Mouse (Mus musculus) lung, adult 10 weeks (tissue): ENCODE measurements around the gene Nr2f6. TPM values are rescaled to one million over a fixed set of nuclear protein-coding genes. Genes with fewer than 3 reads are reported as not detected.

ENCODE experiments used
- polyA plus RNA-seq: library from polyadenylated mRNA; stranded (reverse); fragments of 350-450 nt; fragmentation: Illumina TruSeq; extraction: RNeasy Lipid Tissue Mini Kit (QIAGEN cat#74804); gene quantifications from one replicate; pipeline ENCODE4 v1.2.3, GENCODE M21; 2014; ENCODE audit warnings: low read depth, low replicate concordance; ENCODE audit not compliant: insufficient read depth

The Nr2f6 gene
- 33.0 TPM for polyA plus RNA-seq

GRCm38 (mm10) chr8:71381421-71381970 lies at the start of gene Nr2f6:
Nr2f6 (minus strand) TSS chr8:71381960.

GRCm38 (mm10) chr8:71405401-71406098 lies 23.8 kb upstream of the Nr2f6 start, which contains the start of gene Ankle1:
Ankle1 (plus strand) TSS chr8:71406010.

GRCm38 (mm10) chr8:71396639-71397305 lies 15.0 kb upstream of the Nr2f6 start, which contains the start of gene Babam1:
Babam1 (plus strand) TSS chr8:71396861.

GRCm38 (mm10) chr8:71395629-71396028 lies 13.9 kb upstream of the Nr2f6 start, which contains the start of gene Ushbp1:
Ushbp1 (minus strand) TSS chr8:71395802.

DNA sequence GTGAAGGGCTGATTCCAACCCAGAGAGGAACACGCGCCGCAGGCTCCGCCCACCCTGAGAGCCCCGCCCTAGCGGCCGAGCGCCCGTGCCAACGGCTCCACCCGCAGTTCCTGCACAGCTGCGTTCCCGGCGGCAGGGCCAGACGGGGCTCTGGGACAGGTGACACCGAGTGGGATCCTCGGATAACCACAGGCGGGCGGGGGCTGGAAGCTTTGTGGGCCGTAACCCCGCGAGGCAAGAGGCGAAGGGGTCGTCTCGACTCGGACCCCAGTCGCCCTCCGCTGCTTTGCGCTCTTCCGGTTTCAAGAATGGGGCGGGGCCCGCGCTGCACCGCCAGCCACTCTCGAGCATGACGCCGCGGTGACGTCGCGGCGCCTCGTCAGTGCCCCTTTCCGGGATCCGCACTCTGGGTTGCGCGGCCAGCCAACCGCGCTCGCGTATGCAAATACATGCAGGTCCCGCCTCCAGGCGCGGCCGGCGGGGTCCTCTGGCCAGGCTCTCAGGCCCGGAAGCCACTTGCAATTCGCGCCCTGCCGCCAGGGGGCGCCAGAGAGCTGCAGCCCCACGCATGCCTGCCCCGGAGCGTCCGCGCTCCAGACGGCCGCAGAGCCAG lies 10.4 kb downstream of the Nr2f6 start, which contains the start of gene Ocel1:
Gene Ocel1, plus strand, starts transcription at position 63 of the 613 bp plus-strand sequence.

GRCm38 (mm10) chr8:71366771-71367528 lies 14.8 kb downstream of the Nr2f6 start, which contains the start of gene Use1:
Use1 (plus strand) TSS chr8:71366848.

Other genes with a start within 250 kb of the Nr2f6 start
- gene Myo9b, start 109.2 kb downstream of the Nr2f6 start, polyA plus RNA-seq = 19.5 TPM
- 14.8 TPM for gene Haus8, start 109.0 kb downstream of the Nr2f6 start, polyA plus RNA-seq
- gene Use1, start 15.1 kb downstream of the Nr2f6 start, polyA plus RNA-seq = 199 TPM
- 8.3 TPM for gene Ocel1, start 10.7 kb downstream of the Nr2f6 start, polyA plus RNA-seq
- gene Ushbp1, start 13.8 kb upstream of the Nr2f6 start, polyA plus RNA-seq = 49.5 TPM
- gene Babam1, start 14.9 kb upstream of the Nr2f6 start, polyA plus RNA-seq = 65.2 TPM
- not detected for gene Ankle1, start 24.1 kb upstream of the Nr2f6 start, polyA plus RNA-seq
- gene Abhd8, start 81.7 kb upstream of the Nr2f6 start, polyA plus RNA-seq = 16.1 TPM
- 65.5 TPM for gene Mrpl34, start 83.0 kb upstream of the Nr2f6 start, polyA plus RNA-seq
- gene Dda1, start 87.2 kb upstream of the Nr2f6 start, polyA plus RNA-seq = 33.9 TPM
- gene Ano8, start 104.0 kb upstream of the Nr2f6 start, polyA plus RNA-seq = 4.6 TPM
- 10.1 TPM for gene Gtpbp3, start 106.1 kb upstream of the Nr2f6 start, polyA plus RNA-seq
- gene Plvap, start 129.8 kb upstream of the Nr2f6 start, polyA plus RNA-seq = 350 TPM
- not detected for gene Ccdc194, start 143.8 kb upstream of the Nr2f6 start, polyA plus RNA-seq
- 272 TPM for gene Bst2, start 155.5 kb upstream of the Nr2f6 start, polyA plus RNA-seq
- gene Mvb12a, start 161.0 kb upstream of the Nr2f6 start, polyA plus RNA-seq = 65.4 TPM
- 12.2 TPM for gene Tmem221, start 176.9 kb upstream of the Nr2f6 start, polyA plus RNA-seq
- not detected for gene Nxnl1, start 184.6 kb upstream of the Nr2f6 start, polyA plus RNA-seq
- gene Slc27a1, start 186.9 kb upstream of the Nr2f6 start, polyA plus RNA-seq = 21.0 TPM
- 79.5 TPM for gene Pgls, start 210.2 kb upstream of the Nr2f6 start, polyA plus RNA-seq
- 3.3 TPM for gene Fam129c, start 215.7 kb upstream of the Nr2f6 start, polyA plus RNA-seq
- gene Colgalt1, start 229.0 kb upstream of the Nr2f6 start, polyA plus RNA-seq = 51.7 TPM